ENCODE assay signal across 8 mouse cellular contexts in the genomic region with DNA sequence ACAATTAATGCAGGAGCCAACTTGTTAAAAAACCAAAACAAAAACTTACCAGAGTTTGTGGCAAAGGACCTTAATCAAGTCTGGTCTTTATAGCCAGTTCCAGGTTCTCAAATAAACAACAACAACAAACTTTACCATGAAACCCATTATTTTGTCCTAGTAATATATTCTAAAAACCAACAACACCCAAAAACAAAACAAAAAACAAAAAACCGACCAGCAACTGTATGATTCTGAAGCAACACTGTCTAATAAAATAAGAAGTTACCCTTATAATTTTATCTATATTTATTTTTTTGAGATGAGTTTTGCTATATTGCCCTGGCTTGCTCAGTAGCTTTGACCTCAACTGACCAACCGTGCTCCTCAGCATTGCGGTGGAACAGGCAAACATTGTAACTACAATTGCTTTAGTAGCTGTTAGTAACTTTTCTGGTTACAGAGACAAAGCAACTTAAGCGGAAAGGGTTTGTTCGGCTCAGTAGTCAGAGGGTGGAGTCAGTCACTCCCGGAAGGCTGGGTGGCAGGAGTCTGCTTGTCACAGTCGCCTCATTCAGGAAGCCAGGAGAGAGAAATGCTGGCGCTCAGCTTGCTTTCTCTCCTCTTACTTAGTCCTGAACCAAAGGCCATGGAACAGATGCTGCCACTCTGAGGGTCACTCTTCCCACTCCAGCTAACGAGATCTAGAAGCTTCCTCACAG. TPM values are rescaled to one million over a fixed set of nuclear protein-coding genes. Genes with fewer than 3 reads are reported as not detected.
DNase-seq lines count a peak whose midpoint lies in the region; ATAC-seq and TF ChIP-seq lines count a peak whose summit lies in the region.

No protein-coding gene starts in this region.

- H3K4me2 ChIP-seq in lung, embryonic 16.5 days (ENCODE audit: low read depth, low read length) = peak overlapping the region; percentile 20; the same call in 1 of the 2 replicates
- H3K4me2 ChIP-seq in stomach, embryonic 16.5 days (ENCODE audit: low read depth, low read length) = no peak overlapping the region
- no peak overlapping the region for H3K4me2 ChIP-seq in midbrain, embryonic 13.5 days (replicated peaks)

- peak overlapping the region; percentile 75 for H3K9ac ChIP-seq in MEL (ENCODE audit: control insufficient read depth, low read depth, low read length, poor library complexity, severe bottlenecking)
- H3K9ac ChIP-seq in lung, embryonic 16.5 days (ENCODE audit: low read length) = no peak overlapping the region
- H3K9ac ChIP-seq in stomach, embryonic 16.5 days (ENCODE audit: low read length) = no peak overlapping the region
- no peak overlapping the region for H3K9ac ChIP-seq in midbrain, embryonic 13.5 days (replicated peaks)

- peak overlapping the region; percentile 55 to 61 for H3K4me3 ChIP-seq in MEL (ENCODE audit: control insufficient read depth in 1 of 2, insufficient read depth in 1 of 2, low read depth in 2 of 2, low read length in 2 of 2)
- H3K4me3 ChIP-seq in lung, embryonic 16.5 days (ENCODE audit: low read length) = no peak overlapping the region
- H3K4me3 ChIP-seq in stomach, embryonic 16.5 days (replicated peaks; ENCODE audit: low read length) = no peak overlapping the region
- H3K4me3 ChIP-seq in midbrain, embryonic 13.5 days (replicated peaks) = no peak overlapping the region

- 0 out of 4 replicates have a peak, but pooled peaks of 1 of the 2 experiments have one; percentile 8 for TF ChIP-seq EP300 in MEL (IDR thresholded peaks at IDR 0.05; ENCODE audit: low read depth in 1 of 2, low read length in 2 of 2)

- peaks cover 10 to 22% of the 10 kb centered on the region in 2 experiments for H3K4me1 ChIP-seq in MEL (ENCODE audit: control insufficient read depth in 1 of 2, insufficient read depth in 2 of 2, low read length in 2 of 2)
- peaks cover 6% of the 10 kb centered on the region for H3K4me1 ChIP-seq in lung, embryonic 16.5 days (replicated peaks; ENCODE audit: control insufficient read depth, insufficient read depth, low read length)
- peaks cover 27% of the 10 kb centered on the region for H3K4me1 ChIP-seq in stomach, embryonic 16.5 days (ENCODE audit: control insufficient read depth, insufficient read depth, low read length)
- peaks cover 22% of the 10 kb centered on the region for H3K4me1 ChIP-seq in midbrain, embryonic 13.5 days (replicated peaks)

- DNase-seq in 3134 (ENCODE audit: extremely low read depth, insufficient read length, low spot score) (peak; percentile 29), MEL (ENCODE audit: low read depth, low spot score) (peak; percentile 96)
- peak; percentile 87 for DNase-seq in induced T-regulatory cell, adult 2 months (ENCODE audit: low read depth)
- DNase-seq in ovary, postnatal 14 days (ENCODE audit: low spot score) = no peak
- DNase-seq in gastrocnemius, postnatal 14 days = no peak

- H3K36me3 ChIP-seq in MEL (ENCODE audit: control insufficient read depth in 1 of 2, insufficient read depth in 2 of 2, low read length in 2 of 2) = peaks cover 0 to 27% of the 10 kb centered on the region in 2 experiments; a peak in 2 of 4 replicates
- no peaks in the 10 kb centered on the region for H3K36me3 ChIP-seq in lung, embryonic 16.5 days (ENCODE audit: control insufficient read depth, insufficient read depth, low read length)
- H3K36me3 ChIP-seq in stomach, embryonic 16.5 days (ENCODE audit: control insufficient read depth, insufficient read depth, low read length) = no peaks in the 10 kb centered on the region
- H3K36me3 ChIP-seq in midbrain, embryonic 13.5 days = no peaks in the 10 kb centered on the region

- peak; percentile 68 to 98 for TF ChIP-seq POLR2A in MEL (IDR thresholded peaks at IDR 0.05; ENCODE audit: control insufficient read depth in 1 of 2, insufficient read depth in 1 of 2, low read depth in 1 of 2, low read length in 2 of 2, poor library complexity in 1 of 2)

- H3K79me2 ChIP-seq in MEL (ENCODE audit: control insufficient read depth, insufficient read depth, low read length, poor library complexity) = peaks cover 10% of the 10 kb centered on the region

- H3K27ac ChIP-seq in MEL (ENCODE audit: control insufficient read depth, low read depth, low read length) = peak overlapping the region; percentile 83
- no peak overlapping the region for H3K27ac ChIP-seq in lung, embryonic 16.5 days (ENCODE audit: low read length)
- peak overlapping the region; percentile 66 for H3K27ac ChIP-seq in stomach, embryonic 16.5 days (ENCODE audit: low read length)
- H3K27ac ChIP-seq in midbrain, embryonic 13.5 days = no peak overlapping the region

- TF ChIP-seq CTCF in MEL (IDR thresholded peaks at IDR 0.05 in 2 of 3, conservative IDR thresholded peaks at IDR 0.05 in 1 of 3; ENCODE audit: control insufficient read depth in 1 of 3, insufficient read depth in 1 of 3, low read depth in 2 of 3, low read length in 3 of 3, poor library complexity in 1 of 3, severe bottlenecking in 1 of 3) = no peak

- intact Hi-C loops in gastrocnemius, postnatal 14 days (cut with DNase I; ENCODE audit: low total_unique reads) = no loop called here

- WGBS in lung, embryonic 16.5 days = 39% methylated on average over 9 of the region's 9 CpGs
- WGBS in stomach, embryonic 16.5 days = 46% methylated on average over 9 of the region's 9 CpGs
- WGBS in midbrain, embryonic 13.5 days = 38% methylated on average over 9 of the region's 9 CpGs

- ATAC-seq in lung, embryonic 16.5 days (ENCODE audit: low read depth) = no peak
- ATAC-seq in stomach, embryonic 16.5 days (ENCODE audit: insufficient read depth, low FRiP score) = no peak
- no peak for ATAC-seq in midbrain, embryonic 13.5 days

- no peaks in the 10 kb centered on the region for H3K9me3 ChIP-seq in MEL (replicated peaks; ENCODE audit: insufficient read depth, low read length)
- H3K9me3 ChIP-seq in lung, embryonic 16.5 days (ENCODE audit: control insufficient read depth, low read length) = no peaks in the 10 kb centered on the region
- no peaks in the 10 kb centered on the region for H3K9me3 ChIP-seq in stomach, embryonic 16.5 days (replicated peaks; ENCODE audit: control insufficient read depth, low read length)
- H3K9me3 ChIP-seq in midbrain, embryonic 13.5 days = no peaks in the 10 kb centered on the region

- TF ChIP-seq RAD21 in MEL (IDR thresholded peaks at IDR 0.05; ENCODE audit: low read depth, low read length) = no peak

- H3K27me3 ChIP-seq in MEL (ENCODE audit: control insufficient read depth in 1 of 2, insufficient read depth in 2 of 2, low read length in 2 of 2) = no peaks in the 10 kb centered on the region
- H3K27me3 ChIP-seq in lung, embryonic 16.5 days (ENCODE audit: control insufficient read depth, insufficient read depth, low read depth, low read length) = no peaks in the 10 kb centered on the region
- no peaks in the 10 kb centered on the region for H3K27me3 ChIP-seq in stomach, embryonic 16.5 days (ENCODE audit: control insufficient read depth, insufficient read depth, low read length)
- peaks cover 5% of the 10 kb centered on the region; the same call in 1 of the 2 replicates for H3K27me3 ChIP-seq in midbrain, embryonic 13.5 days

TF ChIP-seq in MEL, 35 proteins besides CTCF, POLR2A, EP300 and RAD21 (continues in another document):
- no peak for TF ChIP-seq RCOR1 (IDR thresholded peaks at IDR 0.05; ENCODE audit: low read depth, low read length)
- TF ChIP-seq ELF1 (IDR thresholded peaks at IDR 0.05; ENCODE audit: low read depth, low read length) = peak; percentile 93
- no peak for TF ChIP-seq MAFK (IDR thresholded peaks at IDR 0.05; ENCODE audit: borderline replicate concordance, low read depth, low read length)
- TF ChIP-seq POLR2AphosphoS5 (IDR thresholded peaks at IDR 0.05; ENCODE audit: borderline replicate concordance, low read depth, low read length) = no peak
- no peak for TF ChIP-seq E2F4 (IDR thresholded peaks at IDR 0.05; ENCODE audit: borderline replicate concordance, low read depth, low read length)
- no peak for TF ChIP-seq TAL1 (IDR thresholded peaks at IDR 0.05; ENCODE audit: low read length)
- peak; percentile 87; the same call in 1 of the 2 replicates for TF ChIP-seq POLR2AphosphoS2 (IDR thresholded peaks at IDR 0.05; ENCODE audit: low read length)
- TF ChIP-seq MXI1 (IDR thresholded peaks at IDR 0.05; ENCODE audit: low read depth, low read length) = peak; percentile 78
- TF ChIP-seq ZC3H11A (IDR thresholded peaks at IDR 0.05; ENCODE audit: low read depth, low read length) = no peak
- TF ChIP-seq TCF12 (IDR thresholded peaks at IDR 0.05; ENCODE audit: low read depth, low read length) = peak; percentile 56
- TF ChIP-seq CHD1 (IDR thresholded peaks at IDR 0.05; ENCODE audit: low read depth, low read length) = peak; percentile 95
- TF ChIP-seq MAZ (IDR thresholded peaks at IDR 0.05; ENCODE audit: low read depth, low read length) = no peak
- 0 out of 2 replicates have a peak, but pooled peaks have one; percentile 30 for TF ChIP-seq MYC (IDR thresholded peaks at IDR 0.05; ENCODE audit: low read depth, low read length)
- no peak for TF ChIP-seq BHLHE40 (IDR thresholded peaks at IDR 0.05; ENCODE audit: borderline replicate concordance, low read depth, low read length)
- no peak for TF ChIP-seq GATA1 (IDR thresholded peaks at IDR 0.05; ENCODE audit: low read depth, low read length)
- TF ChIP-seq SIN3A (IDR thresholded peaks at IDR 0.05; ENCODE audit: low read length) = peak; percentile 83
- TF ChIP-seq ZMIZ1 (IDR thresholded peaks at IDR 0.05; ENCODE audit: low read depth, low read length) = peak; percentile 90; the same call in 1 of the 2 replicates
- no peak for TF ChIP-seq SMC3 (IDR thresholded peaks at IDR 0.05; ENCODE audit: low read depth, low read length)

RNA-seq across cellular contexts. Expression of a gene that starts 1.4 kb away (rescaled TPM):
- 10.2 and 11.8 TPM in 2 replicates for total RNA-seq in MEL (2012; rRNA removed)
- 10 to 100 TPM in 1 of 2 experiments, not detected in 1; 12.5 TPM for polyA plus RNA-seq in MEL (2012; ENCODE audit: insufficient read depth in 1 of 2, insufficient read length in 2 of 2, low read depth in 1 of 2, low replicate concordance in 2 of 2, missing spikeins in 1 of 2)
- polyA plus RNA-seq in lung, embryonic 16.5 days (2015; fragmentation: Nextera tagmentation; extraction: Ambion mirVana) = 9.1 and 9.7 TPM in 2 replicates
- polyA plus RNA-seq in stomach, embryonic 16.5 days (2015; fragmentation: Nextera tagmentation; extraction: Ambion mirVana) = 9.4 and 10.7 TPM in 2 replicates
- 8.0 and 8.1 TPM in 2 replicates for polyA plus RNA-seq in midbrain, embryonic 13.5 days (2015; fragmentation: Nextera tagmentation; extraction: Ambion mirVana)
- 10 to 100 TPM; 11.1 to 11.2 TPM for total RNA-seq in gastrocnemius, postnatal 14 days (2021)

RNA-seq across cellular contexts. Expression of a gene that starts 33.8 kb away (rescaled TPM):
- not detected in 2 replicates for total RNA-seq in MEL (2012; rRNA removed)
- polyA plus RNA-seq in MEL (2012; ENCODE audit: insufficient read depth in 1 of 2, insufficient read length in 2 of 2, low read depth in 1 of 2, low replicate concordance in 2 of 2, missing spikeins in 1 of 2) = not detected
- polyA plus RNA-seq in lung, embryonic 16.5 days (2015; fragmentation: Nextera tagmentation; extraction: Ambion mirVana) = 1.8 and 2.4 TPM in 2 replicates
- 2.0 and 2.4 TPM in 2 replicates for polyA plus RNA-seq in stomach, embryonic 16.5 days (2015; fragmentation: Nextera tagmentation; extraction: Ambion mirVana)
- 0.40 TPM in 1 of 2 replicates, not detected in the other for polyA plus RNA-seq in midbrain, embryonic 13.5 days (2015; fragmentation: Nextera tagmentation; extraction: Ambion mirVana)
- total RNA-seq in gastrocnemius, postnatal 14 days (2021) = 1 to 10 TPM; 2.1 to 3.7 TPM

Comparison
In these comparisons a context has a peak if more than half of its experiments do, and no peak if none do; other contexts are left out.
1. DNase-seq: peak in 3134 (single experiment), MEL (single experiment) and induced T-regulatory cell, adult 2 months (single experiment); none in ovary, postnatal 14 days (single experiment) and gastrocnemius, postnatal 14 days (single experiment).
2. H3K27ac ChIP-seq: peak in MEL (single experiment) and stomach, embryonic 16.5 days (single experiment); none in lung, embryonic 16.5 days (single experiment) and midbrain, embryonic 13.5 days (single experiment).
3. H3K4me3 ChIP-seq: peak in MEL (2 of 2); none in lung, embryonic 16.5 days (single experiment), stomach, embryonic 16.5 days (single experiment) and midbrain, embryonic 13.5 days (single experiment).